Mouse (Mus musculus): Measurements from ENCODE around the gene Snx30.

Snx30 gene

DNA sequence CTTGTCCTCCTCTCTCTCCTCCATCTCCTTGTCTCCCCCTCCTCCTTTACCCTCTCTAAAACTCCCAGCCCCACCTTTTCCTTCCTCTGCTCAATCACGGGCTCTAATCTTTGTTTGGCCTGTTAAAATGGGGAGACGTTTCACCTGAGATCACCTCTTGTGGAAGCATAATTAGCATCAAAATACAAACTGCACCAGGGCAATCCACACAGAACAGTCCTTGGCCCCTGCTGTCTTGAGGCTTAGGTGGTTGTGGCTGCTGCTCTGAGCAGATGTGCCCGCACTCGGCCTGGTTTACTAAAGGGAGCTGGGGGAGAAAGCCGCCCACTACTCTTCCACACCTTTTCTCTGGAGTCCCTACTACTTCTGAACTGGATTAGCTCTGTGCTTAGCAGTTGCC, 90.4 kb downstream of the Snx30 start:
- intact Hi-C loops (cut with DNase I): no loop called here

DNA sequence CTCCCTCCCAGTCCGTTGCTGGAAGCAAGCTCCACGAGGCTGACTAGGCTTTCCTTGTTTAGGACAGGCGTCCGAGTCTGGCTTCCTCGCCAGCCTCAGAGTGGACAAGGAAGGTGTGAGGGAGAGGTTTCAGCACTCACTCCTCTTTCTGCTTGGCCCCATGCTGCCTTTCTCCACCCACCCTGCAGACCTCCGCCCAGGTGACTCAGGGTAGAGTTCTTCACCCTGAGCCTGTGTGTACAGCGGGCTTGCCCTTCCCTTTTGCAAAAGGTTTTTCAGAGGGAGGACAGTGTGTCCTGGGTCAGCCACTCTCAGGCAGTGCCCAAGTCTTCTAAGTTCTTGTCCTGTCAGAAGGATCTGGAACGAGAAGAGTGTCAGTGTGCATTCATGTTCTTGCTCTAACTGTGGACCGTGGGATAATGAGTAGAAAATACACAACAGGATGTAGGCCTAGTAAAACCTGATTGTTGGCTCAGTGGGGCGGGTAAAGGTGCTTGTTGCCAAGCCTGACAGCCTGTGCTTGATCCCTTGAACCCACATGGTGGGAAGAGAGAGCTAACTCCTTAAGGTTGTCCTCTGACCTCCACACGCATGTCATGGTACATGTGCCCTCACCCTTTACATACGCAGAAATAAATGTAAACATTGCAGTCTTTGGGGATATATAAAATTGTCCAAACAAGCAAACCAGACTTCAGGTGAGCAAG, 92.3 kb downstream of the Snx30 start:
- intact Hi-C loops (cut with DNase I): no loop called here

DNA sequence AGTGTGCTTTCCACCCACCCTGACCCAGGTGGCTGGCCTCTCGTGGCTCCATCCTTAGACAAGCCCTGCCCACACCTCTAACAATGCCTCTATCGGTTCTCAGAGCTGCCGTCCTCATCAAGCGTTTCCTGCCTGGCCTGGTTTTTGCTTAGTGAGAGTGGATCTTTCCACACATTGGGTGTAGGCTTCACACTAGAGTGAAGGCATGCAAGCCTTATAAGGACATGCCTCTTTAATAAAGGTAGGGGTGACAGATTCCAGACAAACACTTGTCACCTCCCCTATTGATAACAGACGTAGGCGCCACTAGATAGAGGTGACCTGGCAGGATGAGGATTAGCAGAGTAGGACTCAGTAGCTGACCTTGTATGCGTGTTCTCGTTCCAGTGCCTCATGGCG, 92.9 kb downstream of the Snx30 start:
- intact Hi-C loops (cut with DNase I): no loop called here

DNA sequence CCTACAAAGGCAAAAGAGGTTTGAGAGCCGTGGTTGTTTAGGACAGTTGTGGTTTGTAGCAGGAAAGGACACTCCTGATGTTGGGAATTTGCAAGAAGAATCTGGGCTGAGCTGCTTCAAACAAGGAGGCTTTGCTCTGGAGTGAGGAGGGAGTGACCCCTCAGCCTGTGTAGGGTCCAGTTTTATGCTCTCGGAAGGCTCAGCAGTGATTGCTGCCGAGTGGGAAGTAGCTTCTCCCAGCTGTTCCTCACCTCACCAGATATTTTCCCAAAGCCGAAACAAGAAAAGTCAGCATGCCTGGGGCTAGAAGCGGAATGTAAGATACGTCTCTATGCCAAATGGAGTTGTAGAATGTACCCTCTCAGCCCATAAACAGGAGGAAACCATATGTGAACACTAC, 96.2 kb downstream of the Snx30 start:
- intact Hi-C loops (cut with DNase I): no loop called here

DNA sequence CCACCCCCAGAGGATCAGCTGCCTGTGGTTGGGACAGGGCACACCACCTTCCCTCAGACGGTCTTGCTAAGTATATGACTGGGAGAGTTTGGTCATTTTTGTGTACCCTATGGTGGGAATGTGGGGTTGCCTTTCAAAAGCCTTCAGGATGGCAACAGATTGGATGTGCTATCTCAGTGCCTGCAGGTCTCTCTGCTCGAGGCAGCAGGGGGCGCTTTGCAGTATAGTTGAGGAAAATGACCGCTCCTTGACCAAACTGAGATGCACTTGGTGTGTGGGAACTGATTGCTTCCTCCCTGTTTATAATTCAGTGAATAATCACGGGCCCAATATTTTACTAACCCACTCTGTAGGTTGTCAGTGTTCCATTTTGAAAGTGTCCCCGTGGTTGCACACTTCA, 96.9 kb downstream of the Snx30 start:
- intact Hi-C loops (cut with DNase I): no loop called here

DNA sequence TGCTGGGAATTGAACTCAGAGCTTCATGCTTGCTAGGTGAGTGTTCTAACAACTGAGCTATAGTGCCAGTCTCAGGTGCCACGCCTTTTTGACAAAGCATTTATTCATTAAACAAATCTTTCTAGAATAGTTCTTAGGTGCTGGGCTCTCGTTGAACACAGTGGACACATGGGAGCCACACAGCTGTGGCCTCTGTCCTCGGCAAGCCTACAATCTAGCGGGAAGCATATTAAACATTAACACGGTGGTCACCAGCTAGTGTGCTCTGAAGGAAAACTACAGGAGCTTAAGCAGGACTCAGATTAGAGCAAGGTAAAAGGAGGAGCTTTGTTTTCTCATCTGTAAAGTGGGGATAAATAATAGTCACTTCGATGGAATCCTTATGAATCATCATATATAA, 101.5 kb downstream of the Snx30 start:
- intact Hi-C loops (cut with DNase I): no loop called here

DNA sequence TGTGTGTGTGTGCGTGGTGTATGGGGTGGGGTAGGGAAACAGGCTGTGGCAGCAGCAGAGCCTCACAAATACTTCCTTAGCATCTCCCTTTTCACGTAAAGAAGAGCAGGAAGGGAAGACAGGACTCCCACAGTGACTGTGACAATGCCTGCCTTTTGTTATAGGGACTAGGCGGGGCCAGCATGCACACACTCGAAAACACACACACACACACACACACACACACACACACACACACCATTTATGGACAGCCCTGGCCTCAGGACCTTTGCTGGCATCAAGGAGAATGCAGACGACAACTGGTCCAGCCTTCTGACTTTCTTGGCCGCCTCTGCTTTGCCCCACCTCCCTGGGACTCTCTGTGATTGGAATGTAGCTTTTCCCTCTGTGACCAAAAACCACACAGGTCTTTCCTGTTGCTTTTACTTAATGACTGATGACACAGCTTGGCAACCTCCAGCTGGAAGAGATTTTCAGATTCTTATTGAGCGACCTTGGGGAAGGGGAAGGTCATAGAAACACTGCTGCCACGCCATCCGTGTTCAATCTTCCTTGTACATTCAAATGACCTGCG, 102.1 kb downstream of the Snx30 start:
- intact Hi-C loops (cut with DNase I): no loop called here

DNA sequence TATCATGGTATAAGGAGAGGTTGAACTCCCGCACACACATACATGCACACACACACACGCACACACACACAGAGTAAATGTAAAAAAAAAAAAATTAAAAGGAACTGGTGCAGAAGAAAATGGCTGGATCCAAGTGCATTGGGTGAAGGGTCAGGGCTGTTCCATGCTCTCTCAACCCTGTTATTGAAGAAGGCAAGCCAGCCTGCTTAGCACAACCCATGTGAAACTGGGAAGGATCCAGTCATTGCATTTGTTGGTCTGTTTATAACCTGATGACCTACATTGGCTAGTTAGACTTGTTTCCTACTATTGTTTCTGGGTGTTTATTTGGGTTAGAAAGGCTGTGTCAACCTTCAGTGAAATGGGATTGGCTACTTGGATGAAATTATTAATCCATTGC, 103.1 kb downstream of the Snx30 start:
- intact Hi-C loops (cut with DNase I): no loop called here

DNA sequence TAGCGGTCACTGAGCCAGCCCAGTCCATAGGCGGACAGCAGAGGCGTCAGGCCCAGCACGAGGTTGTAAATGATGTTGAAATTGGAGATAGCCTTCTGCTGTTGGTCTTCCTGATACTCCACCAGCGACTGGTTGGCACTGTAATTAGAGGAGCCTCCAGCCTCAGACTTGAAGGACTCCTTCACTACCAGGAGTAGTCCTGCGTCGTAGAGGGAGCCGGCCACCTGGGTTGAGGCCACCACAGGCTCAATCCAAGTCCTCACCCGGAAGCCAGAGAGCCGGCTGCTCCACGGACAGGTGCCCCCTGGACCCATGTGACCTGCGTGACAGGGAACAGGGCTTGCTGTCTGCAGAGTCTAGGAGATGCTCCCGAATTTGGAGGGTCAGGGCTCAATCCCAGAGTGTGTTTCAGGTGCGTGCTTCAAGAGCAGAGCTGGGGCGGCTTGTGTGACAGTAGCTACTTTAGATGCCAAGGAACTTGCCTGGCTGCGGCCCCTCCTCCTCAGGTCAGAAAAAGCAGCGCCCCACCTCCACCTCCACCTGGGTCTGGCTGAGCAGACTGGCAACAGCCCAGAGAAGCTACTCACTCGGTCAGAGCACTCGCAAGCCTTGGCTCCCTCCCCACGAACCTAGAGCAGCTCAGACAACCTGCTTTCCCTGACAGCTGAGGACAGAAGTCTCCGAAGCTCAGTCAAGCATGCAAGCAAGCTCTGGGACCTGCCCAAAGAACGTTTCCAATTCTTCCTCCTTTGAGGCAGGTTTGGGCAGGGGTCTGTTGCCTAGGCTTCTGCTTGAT, 109.2 kb downstream of the Snx30 start, which contains the start of gene Slc46a2:
Gene Slc46a2 (minus strand): TSS at position 449 of the 796 bp plus-strand sequence.
- intact Hi-C loops (cut with DNase I): no loop called here

DNA sequence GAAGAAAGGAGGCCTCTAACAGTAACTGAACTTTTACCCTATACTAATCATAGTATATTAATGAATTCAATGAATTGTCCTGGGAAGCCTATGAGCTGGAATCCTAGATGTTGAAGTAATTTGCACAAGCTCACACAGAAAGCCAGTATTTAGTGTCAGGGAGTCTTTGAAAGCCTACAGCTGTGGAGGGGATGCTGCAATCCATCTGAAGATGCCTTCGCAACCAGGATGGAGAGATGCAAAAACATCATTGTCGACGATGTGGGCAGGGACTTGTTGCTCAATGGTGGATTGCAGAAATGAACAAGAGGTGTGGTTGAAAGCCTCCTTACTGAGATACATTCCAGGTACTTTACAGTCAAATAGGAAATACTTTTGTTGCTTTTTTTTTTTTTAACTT, 112.3 kb downstream of the Snx30 start:
- intact Hi-C loops (cut with DNase I): no loop called here

DNA sequence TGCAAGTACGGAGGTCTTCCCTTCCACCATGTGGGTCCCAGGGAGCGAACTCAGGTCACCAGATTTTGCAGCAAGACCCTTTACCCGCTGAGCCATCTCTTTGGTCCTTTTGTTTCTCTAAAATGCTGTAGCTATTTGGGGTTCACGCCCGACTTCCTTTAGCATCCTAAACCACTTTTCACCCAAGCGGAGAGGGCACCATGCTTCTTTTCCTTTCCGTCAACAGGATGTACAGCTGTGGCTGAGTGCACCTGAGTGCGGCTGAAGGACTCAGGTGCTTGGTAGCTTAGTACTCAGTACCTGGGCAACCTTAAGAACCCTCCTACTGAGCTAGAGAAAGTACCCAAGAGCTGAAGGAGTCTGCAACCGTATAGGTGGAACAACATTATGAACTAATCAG, 119.4 kb downstream of the Snx30 start:
- intact Hi-C loops (cut with DNase I): loop anchor here (5.0 kb wide), 1 partner anchor 138 kb away; no protein-coding TSS in a partner anchor

DNA sequence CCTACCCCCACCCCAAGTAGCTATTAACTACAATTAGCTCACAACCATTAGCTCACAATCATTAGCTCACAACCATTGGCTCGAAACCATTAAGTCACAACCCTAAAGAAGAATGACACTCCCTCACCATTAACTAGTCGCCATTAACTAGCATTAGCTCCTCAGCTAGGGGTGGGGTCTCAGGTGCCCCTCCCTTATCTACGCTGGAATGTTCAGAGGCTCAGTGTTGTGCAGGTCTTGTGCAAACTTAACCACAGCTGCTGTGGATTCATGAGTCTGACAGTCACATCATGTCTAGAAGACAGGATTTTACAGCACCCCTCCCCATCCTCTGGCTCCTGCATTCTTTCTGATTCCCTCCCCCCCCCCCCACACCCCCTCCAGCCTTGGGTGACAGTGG, 122.0 kb downstream of the Snx30 start:
- intact Hi-C loops (cut with DNase I): loop anchor here (5.0 kb wide), 1 partner anchor 140 kb away; no protein-coding TSS in a partner anchor

DNA sequence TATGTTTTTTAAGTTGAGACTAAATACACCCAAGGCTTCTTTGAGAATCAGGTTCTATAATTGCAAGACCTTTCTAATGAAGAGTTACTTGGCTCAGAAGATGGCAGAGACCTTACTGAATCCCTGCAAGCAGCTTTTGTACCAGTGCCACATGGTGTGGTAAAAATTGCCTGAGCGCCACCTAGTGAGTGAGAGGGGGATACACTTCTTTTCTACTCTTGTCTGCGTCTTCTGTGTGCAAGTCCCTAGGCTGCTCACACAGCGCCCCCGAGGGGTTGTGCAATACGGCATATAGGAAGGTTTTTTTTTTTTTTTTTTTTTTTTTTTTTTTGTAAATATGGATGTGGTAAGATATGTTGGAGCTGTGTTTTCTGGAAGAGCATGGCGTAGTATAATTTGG, 122.7 kb downstream of the Snx30 start:
- intact Hi-C loops (cut with DNase I): loop anchor here (5.0 kb wide), 1 partner anchor 141 kb away; no protein-coding TSS in a partner anchor

DNA sequence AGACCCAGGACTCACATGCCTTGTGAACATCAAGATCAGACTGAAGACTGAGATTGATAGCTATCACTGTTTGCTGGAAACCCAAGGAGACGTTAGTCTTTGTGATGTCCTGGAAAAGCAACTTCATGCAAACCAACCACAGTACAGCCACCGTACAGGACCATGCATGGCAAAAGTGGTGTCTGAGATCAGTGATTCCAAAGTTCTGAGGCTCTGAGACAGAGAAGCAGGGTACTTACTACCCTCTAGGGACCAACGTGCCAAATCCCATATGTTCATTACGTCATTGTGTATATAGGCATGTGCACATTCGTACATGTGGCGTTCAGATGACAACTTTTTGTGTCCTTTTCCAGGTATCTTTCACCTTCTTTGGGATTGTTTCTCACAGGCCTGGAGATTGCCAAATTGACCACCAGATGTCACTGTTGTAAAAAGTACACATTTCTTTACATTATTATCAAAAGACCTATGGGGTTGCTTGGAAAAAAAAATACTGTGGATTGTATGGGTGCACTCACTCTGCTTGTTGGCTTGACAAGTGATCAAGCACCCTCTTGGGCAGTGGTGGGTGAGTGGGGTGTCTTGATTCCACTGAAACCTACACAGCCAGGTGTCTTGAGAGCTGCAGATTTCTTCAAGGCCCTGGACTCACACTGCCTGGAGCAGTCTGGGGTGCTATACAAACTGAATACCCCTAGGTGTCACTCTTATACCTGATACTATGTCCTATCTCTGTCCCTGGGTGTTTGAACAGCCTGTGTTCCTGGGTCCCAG, 127.1 kb downstream of the Snx30 start:
- intact Hi-C loops (cut with DNase I): no loop called here

DNA sequence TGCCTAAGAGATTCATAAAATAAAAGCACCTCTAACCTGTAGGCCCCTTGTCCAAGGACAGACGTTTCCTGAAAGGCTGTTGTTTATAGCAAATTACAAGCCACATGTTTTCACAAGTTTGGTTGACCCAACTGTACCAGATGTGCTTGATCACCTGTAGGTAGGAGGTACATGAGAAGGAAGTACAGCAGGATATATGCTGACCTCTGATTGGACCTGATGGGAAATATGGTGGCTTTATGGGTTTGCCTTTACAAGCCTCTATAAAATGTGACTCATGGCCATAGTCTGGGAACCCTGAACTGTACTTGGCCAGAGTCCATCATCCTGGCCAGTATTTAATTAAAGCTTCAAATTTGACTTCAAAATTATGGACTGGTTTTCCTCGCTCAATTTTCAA, 131.9 kb downstream of the Snx30 start:
- intact Hi-C loops (cut with DNase I): no loop called here

Data from adrenal gland (tissue).